Mouse (Mus musculus): ENCODE measurements at regions not wholly inside any gene's neighbourhood (a gene's known extent, or its start where the extent isn't known, plus 50 kb on each side); places are given as distances from the start of the nearest gene placed in this dataset.

GRCm38 (mm10) chr9:14002236-14002635 lies 174.7 kb downstream of the Fam76b start:
- Histone ChIP-seq H3K27ac (ENCODE audit: low read length) (no peak overlapping the region), H3K9ac (replicated peaks; ENCODE audit: low read length) (no peak overlapping the region), H3K9me3 (ENCODE audit: low read length) (no peaks in the 10 kb centered on the region; the same call in 1 of the 2 replicates), H3K36me3 (ENCODE audit: insufficient read depth, low read length) (no peaks in the 10 kb centered on the region), H3K4me2 (replicated peaks; ENCODE audit: low read depth, low read length) (no peak overlapping the region), H3K4me1 (ENCODE audit: insufficient read depth, low read length) (no peaks in the 10 kb centered on the region; the same call in 1 of the 2 replicates), H3K27me3 (ENCODE audit: insufficient read depth, low read length) (no peaks in the 10 kb centered on the region), H3K4me3 (ENCODE audit: low read length) (no peak overlapping the region)
- no peak for ATAC-seq (ENCODE audit: low FRiP score, low TSS enrichment)
- 77% methylated on average over 2 of the region's 2 CpGs for whole genome bisulfite sequencing

- H3K9me3 ChIP-seq (ENCODE audit: low read length), result no peaks in the 10 kb centered on the region; the same call in 1 of the 2 replicates
- H3K27me3 ChIP-seq (ENCODE audit: insufficient read depth, low read length), result no peaks in the 10 kb centered on the region
- no peaks in the 10 kb centered on the region; the same call in 1 of the 2 replicates for H3K4me1 ChIP-seq (ENCODE audit: insufficient read depth, low read length)
- no peak overlapping the region for H3K27ac ChIP-seq (ENCODE audit: low read length)
- WGBS, result 84% methylated on average over 3 of the region's 3 CpGs
- no peak for ATAC-seq (ENCODE audit: low FRiP score, low TSS enrichment)
- H3K36me3 ChIP-seq (ENCODE audit: insufficient read depth, low read length), result no peaks in the 10 kb centered on the region
- H3K4me2 ChIP-seq (replicated peaks; ENCODE audit: low read depth, low read length), result no peak overlapping the region
- no peak overlapping the region for H3K4me3 ChIP-seq (ENCODE audit: low read length)
- H3K9ac ChIP-seq (replicated peaks; ENCODE audit: low read length), result no peak overlapping the region
These were observed 175.6 kb downstream of the Fam76b start for GRCm38 (mm10) chr9:14003163-14003562.

GRCm38 (mm10) chr9:14006233-14006984 lies 178.9 kb downstream of the Fam76b start:
- WGBS, result 74% methylated on average over 3 of the region's 3 CpGs
- H3K4me2 ChIP-seq (replicated peaks; ENCODE audit: low read depth, low read length), result no peak overlapping the region
- no peaks in the 10 kb centered on the region for H3K27me3 ChIP-seq (ENCODE audit: insufficient read depth, low read length)
- no peak overlapping the region for H3K4me3 ChIP-seq (ENCODE audit: low read length)
- H3K4me1 ChIP-seq (ENCODE audit: insufficient read depth, low read length), result no peaks in the 10 kb centered on the region; the same call in 1 of the 2 replicates
- H3K27ac ChIP-seq (ENCODE audit: low read length), result no peak overlapping the region
- ATAC-seq (ENCODE audit: low FRiP score, low TSS enrichment), result no peak
- H3K36me3 ChIP-seq (ENCODE audit: insufficient read depth, low read length), result no peaks in the 10 kb centered on the region
- H3K9ac ChIP-seq (replicated peaks; ENCODE audit: low read length), result no peak overlapping the region
- H3K9me3 ChIP-seq (ENCODE audit: low read length), result peaks cover 6% of the 10 kb centered on the region; the same call in 1 of the 2 replicates

GRCm38 (mm10) chr9:14009451-14009850 lies 181.9 kb downstream of the Fam76b start:
- Histone ChIP-seq H3K4me2 (replicated peaks; ENCODE audit: low read depth, low read length) (no peak overlapping the region), H3K9ac (replicated peaks; ENCODE audit: low read length) (no peak overlapping the region), H3K4me3 (ENCODE audit: low read length) (no peak overlapping the region), H3K27me3 (ENCODE audit: insufficient read depth, low read length) (no peaks in the 10 kb centered on the region), H3K36me3 (ENCODE audit: insufficient read depth, low read length) (no peaks in the 10 kb centered on the region), H3K9me3 (ENCODE audit: low read length) (peaks cover 6% of the 10 kb centered on the region; the same call in 1 of the 2 replicates), H3K27ac (ENCODE audit: low read length) (no peak overlapping the region), H3K4me1 (ENCODE audit: insufficient read depth, low read length) (peaks cover 2% of the 10 kb centered on the region; the same call in 1 of the 2 replicates)
- 72% methylated on average over 5 of the region's 5 CpGs for WGBS
- no peak for ATAC-seq (ENCODE audit: low FRiP score, low TSS enrichment)

- no peaks in the 10 kb centered on the region for H3K36me3 ChIP-seq (ENCODE audit: insufficient read depth, low read length)
- H3K4me3 ChIP-seq (ENCODE audit: low read length), result no peak overlapping the region
- no peak overlapping the region for H3K9ac ChIP-seq (replicated peaks; ENCODE audit: low read length)
- H3K27ac ChIP-seq (ENCODE audit: low read length), result no peak overlapping the region
- H3K4me1 ChIP-seq (ENCODE audit: insufficient read depth, low read length), result peaks cover 4% of the 10 kb centered on the region; the same call in 1 of the 2 replicates
- 38% methylated on average over 5 of the region's 5 CpGs for WGBS
- H3K4me2 ChIP-seq (replicated peaks; ENCODE audit: low read depth, low read length), result no peak overlapping the region
- peaks cover 6% of the 10 kb centered on the region; the same call in 1 of the 2 replicates for H3K9me3 ChIP-seq (ENCODE audit: low read length)
- ATAC-seq (ENCODE audit: low FRiP score, low TSS enrichment), result peak; percentile 49; the same call in 1 of the 2 replicates
- no peaks in the 10 kb centered on the region for H3K27me3 ChIP-seq (ENCODE audit: insufficient read depth, low read length)
These were observed 182.9 kb downstream of the Fam76b start for GRCm38 (mm10) chr9:14010261-14010949.

- H3K4me3 ChIP-seq (ENCODE audit: low read length), result no peak overlapping the region
- no peak overlapping the region for H3K4me2 ChIP-seq (replicated peaks; ENCODE audit: low read depth, low read length)
- no peaks in the 10 kb centered on the region for H3K9me3 ChIP-seq (ENCODE audit: low read length)
- H3K4me1 ChIP-seq (ENCODE audit: insufficient read depth, low read length), result no peaks in the 10 kb centered on the region; the same call in 1 of the 2 replicates
- no peak for ATAC-seq (ENCODE audit: low FRiP score, low TSS enrichment)
- H3K9ac ChIP-seq (replicated peaks; ENCODE audit: low read length), result no peak overlapping the region
- H3K36me3 ChIP-seq (ENCODE audit: insufficient read depth, low read length), result no peaks in the 10 kb centered on the region
- H3K27ac ChIP-seq (ENCODE audit: low read length), result no peak overlapping the region
- H3K27me3 ChIP-seq (ENCODE audit: insufficient read depth, low read length), result no peaks in the 10 kb centered on the region
These were observed 196.7 kb downstream of the Fam76b start for GRCm38 (mm10) chr9:14024216-14024615.

GRCm38 (mm10) chr9:14024701-14025100 lies 197.2 kb downstream of the Fam76b start:
- WGBS, result 53% methylated on average over 3 of the region's 3 CpGs
- no peak for ATAC-seq (ENCODE audit: low FRiP score, low TSS enrichment)
- H3K27ac ChIP-seq (ENCODE audit: low read length), result no peak overlapping the region

GRCm38 (mm10) chr9:14028056-14028455 lies 200.5 kb downstream of the Fam76b start:
- no peaks in the 10 kb centered on the region for H3K36me3 ChIP-seq (ENCODE audit: insufficient read depth, low read length)
- no peak overlapping the region for H3K4me3 ChIP-seq (ENCODE audit: low read length)
- H3K27ac ChIP-seq (ENCODE audit: low read length), result 0 out of 2 replicates have a peak overlapping the region, but pooled peaks have one; percentile 9
- H3K9me3 ChIP-seq (ENCODE audit: low read length), result no peaks in the 10 kb centered on the region
- H3K4me2 ChIP-seq (replicated peaks; ENCODE audit: low read depth, low read length), result no peak overlapping the region
- 0 out of 2 replicates have a peak, but pooled peaks have one; percentile 35 for ATAC-seq (ENCODE audit: low FRiP score, low TSS enrichment)
- H3K27me3 ChIP-seq (ENCODE audit: insufficient read depth, low read length), result no peaks in the 10 kb centered on the region
- whole genome bisulfite sequencing, result 38% methylated on average over 5 of the region's 5 CpGs
- no peaks in the 10 kb centered on the region; the same call in 1 of the 2 replicates for H3K4me1 ChIP-seq (ENCODE audit: insufficient read depth, low read length)
- no peak overlapping the region for H3K9ac ChIP-seq (replicated peaks; ENCODE audit: low read length)

More at GRCm38 (mm10) chr9:14024701-14025100, 197.2 kb downstream of the Fam76b start:
- H3K4me3 ChIP-seq (ENCODE audit: low read length), result no peak overlapping the region
- no peaks in the 10 kb centered on the region for H3K36me3 ChIP-seq (ENCODE audit: insufficient read depth, low read length)
- H3K9ac ChIP-seq (replicated peaks; ENCODE audit: low read length), result no peak overlapping the region
- H3K9me3 ChIP-seq (ENCODE audit: low read length), result no peaks in the 10 kb centered on the region
- no peaks in the 10 kb centered on the region; the same call in 1 of the 2 replicates for H3K4me1 ChIP-seq (ENCODE audit: insufficient read depth, low read length)
- H3K4me2 ChIP-seq (replicated peaks; ENCODE audit: low read depth, low read length), result no peak overlapping the region
- no peaks in the 10 kb centered on the region for H3K27me3 ChIP-seq (ENCODE audit: insufficient read depth, low read length)

GRCm38 (mm10) chr9:14031358-14032047 lies 204.0 kb downstream of the Fam76b start:
- no peak overlapping the region for H3K27ac ChIP-seq (ENCODE audit: low read length)
- H3K9ac ChIP-seq (replicated peaks; ENCODE audit: low read length), result no peak overlapping the region
- H3K4me3 ChIP-seq (ENCODE audit: low read length), result no peak overlapping the region
- H3K27me3 ChIP-seq (ENCODE audit: insufficient read depth, low read length), result no peaks in the 10 kb centered on the region
- no peak for ATAC-seq (ENCODE audit: low FRiP score, low TSS enrichment)
- H3K36me3 ChIP-seq (ENCODE audit: insufficient read depth, low read length), result no peaks in the 10 kb centered on the region
- 54% methylated on average over 6 of the region's 6 CpGs for WGBS
- H3K4me1 ChIP-seq (ENCODE audit: insufficient read depth, low read length), result no peaks in the 10 kb centered on the region
- no peak overlapping the region for H3K4me2 ChIP-seq (replicated peaks; ENCODE audit: low read depth, low read length)
- no peaks in the 10 kb centered on the region for H3K9me3 ChIP-seq (ENCODE audit: low read length)

All from kidney, embryonic 16.5 days (tissue).